Mouse (Mus musculus): ENCODE data around the gene Adcy4.

The Adcy4 gene

GRCm38 (mm10) chr14:55758363-55758784, 25.5 kb downstream of the Adcy4 start, which contains the start of gene Cideb:
Gene Cideb, minus strand, starts transcription at chr14:55758458.
- DNase-seq (ENCODE audit: low spot score in 2 of 2) = no peak

GRCm38 (mm10) chr14:55757566-55757965, 26.3 kb downstream of the Adcy4 start:
- DNase-seq (ENCODE audit: low spot score in 2 of 2) = no peak

GRCm38 (mm10) chr14:55747051-55747847, 36.6 kb downstream of the Adcy4 start:
- DNase-seq (ENCODE audit: low spot score in 2 of 2) = no peak

GRCm38 (mm10) chr14:55745861-55746237, 38.0 kb downstream of the Adcy4 start:
- no peak for DNase-seq (ENCODE audit: low spot score in 2 of 2)

GRCm38 (mm10) chr14:55745180-55745860, 38.6 kb downstream of the Adcy4 start, which contains the start of the genes Dhrs1 and Nop9:
Gene Dhrs1, minus strand, starts transcription at chr14:55745690.
Gene Nop9, plus strand, starts transcription at chr14:55745693.
- peak; percentile 81 to 87 for DNase-seq (ENCODE audit: low spot score in 2 of 2)

GRCm38 (mm10) chr14:55743711-55744110, 40.2 kb downstream of the Adcy4 start:
- DNase-seq (ENCODE audit: low spot score in 2 of 2) = peak; percentile 69 to 90

- DNase-seq (ENCODE audit: low spot score in 2 of 2) = no peak
Observed at GRCm38 (mm10) chr14:55737086-55737687, 46.7 kb downstream of the Adcy4 start.

- DNase-seq (ENCODE audit: low spot score in 2 of 2) = no peak
Observed at GRCm38 (mm10) chr14:55735758-55736157, 48.1 kb downstream of the Adcy4 start.

- DNase-seq (ENCODE audit: low spot score in 2 of 2) = no peak
Observed at GRCm38 (mm10) chr14:55735334-55735733, 48.6 kb downstream of the Adcy4 start.

GRCm38 (mm10) chr14:55734869-55735268, 49.0 kb downstream of the Adcy4 start:
- DNase-seq (ENCODE audit: low spot score in 2 of 2) = no peak

- no peak for DNase-seq (ENCODE audit: low spot score in 2 of 2)
Observed at GRCm38 (mm10) chr14:55733889-55734288, 50.0 kb downstream of the Adcy4 start.

- DNase-seq (ENCODE audit: low spot score in 2 of 2) = no peak
Observed at GRCm38 (mm10) chr14:55730531-55731032, 53.3 kb downstream of the Adcy4 start.

GRCm38 (mm10) chr14:55730116-55730515, 53.8 kb downstream of the Adcy4 start:
- DNase-seq (ENCODE audit: low spot score in 2 of 2) = no peak

- DNase-seq (ENCODE audit: low spot score in 2 of 2) = no peak
Observed at GRCm38 (mm10) chr14:55727889-55728685, 55.8 kb downstream of the Adcy4 start.

GRCm38 (mm10) chr14:55726261-55726660, 57.6 kb downstream of the Adcy4 start:
- DNase-seq (ENCODE audit: low spot score in 2 of 2) = no peak

- peak; percentile 76 to 82 for DNase-seq (ENCODE audit: low spot score in 2 of 2)
Observed at GRCm38 (mm10) chr14:55724411-55724871, 59.5 kb downstream of the Adcy4 start.

- no peak for DNase-seq (ENCODE audit: low spot score in 2 of 2)
Observed at GRCm38 (mm10) chr14:55723433-55723832, 60.5 kb downstream of the Adcy4 start.

GRCm38 (mm10) chr14:55722438-55722945, 61.4 kb downstream of the Adcy4 start:
- no peak for DNase-seq (ENCODE audit: low spot score in 2 of 2)

- peak; percentile 96 to 97 for DNase-seq (ENCODE audit: low spot score in 2 of 2)
Observed at GRCm38 (mm10) chr14:55721700-55722437, 62.0 kb downstream of the Adcy4 start, which contains the start of gene Rabggta. Gene Rabggta, minus strand, starts transcription at chr14:55722263.

GRCm38 (mm10) chr14:55721076-55721475, 62.8 kb downstream of the Adcy4 start:
- DNase-seq (ENCODE audit: low spot score in 2 of 2) = no peak

All from thymus, postnatal 10 days (tissue).